Mouse (Mus musculus) cortical plate, adult 2 months (tissue): Measurements from ENCODE around the gene Plekhb1.

ENCODE experiments used
- CTCF ChIP-seq: fragments of 200-500 bp; IDR thresholded peaks from 2 replicates; pipeline ENCODE4 v1.5.1; 2011; ENCODE audit warnings: mild to moderate bottlenecking, control low read depth, low read length; ENCODE audit not compliant: insufficient read depth; ENCODE audit errors: extremely low read depth
- POLR2A ChIP-seq: fragments of 200-500 bp; IDR thresholded peaks from 2 replicates; pipeline ENCODE4 v1.6.1; 2011; ENCODE audit warnings: mild to moderate bottlenecking, low read length, control low read depth; ENCODE audit not compliant: insufficient read depth; ENCODE audit errors: extremely low read depth

GRCm38 (mm10) chr7:100616121-100616857 is 45.9 kb downstream of the Plekhb1 start:
- TF ChIP-seq CTCF (no peak), POLR2A (no peak)
